Mouse (Mus musculus) hindbrain, embryonic 12.5 days (tissue): ENCODE measurements around the gene Wt1. TPM values are rescaled to one million over a fixed set of nuclear protein-coding genes. Genes with fewer than 3 reads are reported as not detected.

ENCODE experiments used
- ATAC-seq: fragments of 200-750 bp; cut with Nextera tagmentation; 2 replicates; pipeline ENCODE4 v1.8.0; 2017; ENCODE audit warnings: moderate TSS enrichment; ENCODE audit not compliant: low FRiP score
- H3K27ac ChIP-seq: fragments of 300-500 bp; sonication (generic); 2 replicates; pipeline ENCODE4 v1.5.1; 2016; ENCODE audit warnings: mild to moderate bottlenecking
- H3K27me3 ChIP-seq: fragments of 300-500 bp; sonication (generic); 2 replicates; pipeline ENCODE4 v1.6.1; 2016; ENCODE audit warnings: mild to moderate bottlenecking
- H3K36me3 ChIP-seq: fragments of 300-500 bp; sonication (generic); 2 replicates; pipeline ENCODE4 v1.6.1; 2016; ENCODE audit warnings: mild to moderate bottlenecking
- H3K4me1 ChIP-seq: fragments of 300-500 bp; sonication (generic); 2 replicates; pipeline ENCODE4 v1.6.1; 2016
- H3K4me2 ChIP-seq: fragments of 300-500 bp; sonication (generic); replicated peaks from 2 replicates; pipeline ENCODE4 v1.6.1; 2016; ENCODE audit warnings: mild to moderate bottlenecking
- H3K4me3 ChIP-seq: fragments of 300-500 bp; sonication (generic); 2 replicates; pipeline ENCODE4 v1.5.1; 2016; ENCODE audit warnings: mild to moderate bottlenecking
- H3K9ac ChIP-seq: fragments of 300-500 bp; sonication (generic); 2 replicates; pipeline ENCODE4 v1.6.1; 2016; ENCODE audit warnings: mild to moderate bottlenecking, moderate library complexity
- H3K9me3 ChIP-seq: fragments of 300-500 bp; sonication (generic); replicated peaks from 2 replicates; pipeline ENCODE4 v1.6.1; 2016; ENCODE audit warnings: mild to moderate bottlenecking
- WGBS: fragments of 180-500 bp; shearing (Covaris S2); methylation state at CpG from one replicate; pipeline ENCODE4 v1.1.7; 2016; 5-methylcytosine and 5-hydroxymethylcytosine counted together
- polyA plus RNA-seq: library from polyadenylated mRNA; unstranded; fragments of >200 nt; fragmentation: Nextera tagmentation; extraction: Ambion mirVana; gene quantifications from 2 replicates; pipeline ENCODE4 v1.2.1, GENCODE M21; 2016

The Wt1 gene
- polyA plus RNA-seq, 1 experiment from 2014 or later: 0.31 TPM

GRCm38 (mm10) chr2:105151544-105151943, 25.2 kb downstream of the Wt1 start:
- 87% methylated on average over 5 of the region's 5 CpGs for WGBS
- H3K4me1 ChIP-seq: no peaks in the 10 kb centered on the region
- H3K27ac ChIP-seq: no peak overlapping the region
- H3K4me3 ChIP-seq: no peak overlapping the region
- ATAC-seq: no peak
- H3K9ac ChIP-seq: no peak overlapping the region
- H3K27me3 ChIP-seq: no peaks in the 10 kb centered on the region
- H3K4me2 ChIP-seq: no peak overlapping the region
- no peaks in the 10 kb centered on the region for H3K9me3 ChIP-seq
- no peaks in the 10 kb centered on the region for H3K36me3 ChIP-seq

- WGBS: 82% methylated on average over 1 of the region's 1 CpGs
- H3K36me3 ChIP-seq: no peaks in the 10 kb centered on the region
- H3K4me3 ChIP-seq: no peak overlapping the region
- no peaks in the 10 kb centered on the region for H3K9me3 ChIP-seq
- no peaks in the 10 kb centered on the region for H3K4me1 ChIP-seq
- no peak overlapping the region for H3K9ac ChIP-seq
- H3K4me2 ChIP-seq: no peak overlapping the region
- no peaks in the 10 kb centered on the region for H3K27me3 ChIP-seq
- H3K27ac ChIP-seq: no peak overlapping the region
- no peak for ATAC-seq
These were observed 26.7 kb downstream of the Wt1 start for GRCm38 (mm10) chr2:105153046-105153445.

GRCm38 (mm10) chr2:105160949-105161348, 34.6 kb downstream of the Wt1 start:
- no peak overlapping the region for H3K9ac ChIP-seq
- no peak for ATAC-seq
- 86% methylated on average over 2 of the region's 2 CpGs for WGBS
- no peaks in the 10 kb centered on the region for H3K4me1 ChIP-seq
- no peak overlapping the region for H3K4me2 ChIP-seq
- no peak overlapping the region for H3K27ac ChIP-seq
- no peak overlapping the region for H3K4me3 ChIP-seq
- H3K36me3 ChIP-seq: no peaks in the 10 kb centered on the region
- no peaks in the 10 kb centered on the region for H3K9me3 ChIP-seq
- H3K27me3 ChIP-seq: no peaks in the 10 kb centered on the region

GRCm38 (mm10) chr2:105162763-105163162, 36.4 kb downstream of the Wt1 start:
- no peaks in the 10 kb centered on the region for H3K9me3 ChIP-seq
- H3K4me2 ChIP-seq: no peak overlapping the region
- no peak overlapping the region for H3K27ac ChIP-seq
- H3K36me3 ChIP-seq: no peaks in the 10 kb centered on the region
- H3K9ac ChIP-seq: no peak overlapping the region
- no peak for ATAC-seq
- H3K4me1 ChIP-seq: no peaks in the 10 kb centered on the region
- no peaks in the 10 kb centered on the region for H3K27me3 ChIP-seq
- no peak overlapping the region for H3K4me3 ChIP-seq
- 30% methylated on average over 4 of the region's 4 CpGs for WGBS

GRCm38 (mm10) chr2:105168137-105168536, 41.8 kb downstream of the Wt1 start:
- Histone ChIP-seq H3K4me3 (no peak overlapping the region), H3K27me3 (no peaks in the 10 kb centered on the region), H3K4me2 (no peak overlapping the region), H3K36me3 (no peaks in the 10 kb centered on the region), H3K4me1 (no peaks in the 10 kb centered on the region), H3K27ac (no peak overlapping the region), H3K9ac (no peak overlapping the region), H3K9me3 (no peaks in the 10 kb centered on the region)
- WGBS: 85% methylated on average over 3 of the region's 3 CpGs
- ATAC-seq: no peak

- Histone ChIP-seq H3K4me2 (no peak overlapping the region), H3K4me1 (no peaks in the 10 kb centered on the region), H3K4me3 (no peak overlapping the region), H3K36me3 (no peaks in the 10 kb centered on the region), H3K27me3 (no peaks in the 10 kb centered on the region), H3K27ac (no peak overlapping the region), H3K9me3 (peaks cover 7% of the 10 kb centered on the region; the same call in 1 of the 2 replicates), H3K9ac (no peak overlapping the region)
- 76% methylated on average over 2 of the region's 2 CpGs for WGBS
- no peak for ATAC-seq
These were observed 47.9 kb downstream of the Wt1 start for GRCm38 (mm10) chr2:105174254-105174653.

GRCm38 (mm10) chr2:105178871-105179270, 52.5 kb downstream of the Wt1 start:
- Histone ChIP-seq H3K4me3 (no peak overlapping the region), H3K36me3 (no peaks in the 10 kb centered on the region), H3K27me3 (no peaks in the 10 kb centered on the region), H3K9me3 (peaks cover 7% of the 10 kb centered on the region; the same call in 1 of the 2 replicates), H3K9ac (no peak overlapping the region), H3K27ac (no peak overlapping the region), H3K4me1 (no peaks in the 10 kb centered on the region), H3K4me2 (no peak overlapping the region)
- ATAC-seq: no peak
- 92% methylated on average over 12 of the region's 12 CpGs for WGBS

GRCm38 (mm10) chr2:105182501-105182900, 56.2 kb downstream of the Wt1 start:
- Histone ChIP-seq H3K27ac (no peak overlapping the region), H3K9me3 (no peaks in the 10 kb centered on the region), H3K9ac (no peak overlapping the region), H3K36me3 (no peaks in the 10 kb centered on the region), H3K4me3 (no peak overlapping the region), H3K27me3 (no peaks in the 10 kb centered on the region; the same call in 1 of the 2 replicates), H3K4me1 (no peaks in the 10 kb centered on the region), H3K4me2 (no peak overlapping the region)
- WGBS: 34% methylated on average over 6 of the region's 6 CpGs
- no peak for ATAC-seq

GRCm38 (mm10) chr2:105185140-105185539, 58.8 kb downstream of the Wt1 start:
- no peaks in the 10 kb centered on the region for H3K4me1 ChIP-seq

GRCm38 (mm10) chr2:105185768-105186529, 59.6 kb downstream of the Wt1 start:
- H3K9me3 ChIP-seq: no peaks in the 10 kb centered on the region
- no peaks in the 10 kb centered on the region for H3K36me3 ChIP-seq
- no peak overlapping the region for H3K4me2 ChIP-seq
- H3K9ac ChIP-seq: no peak overlapping the region
- no peaks in the 10 kb centered on the region; the same call in 1 of the 2 replicates for H3K27me3 ChIP-seq
- H3K4me3 ChIP-seq: no peak overlapping the region
- no peak for ATAC-seq
- no peak overlapping the region for H3K27ac ChIP-seq
- H3K4me1 ChIP-seq: no peaks in the 10 kb centered on the region
- WGBS: 83% methylated on average over 13 of the region's 13 CpGs

More at GRCm38 (mm10) chr2:105185140-105185539, 58.8 kb downstream of the Wt1 start:
- no peaks in the 10 kb centered on the region for H3K9me3 ChIP-seq
- no peaks in the 10 kb centered on the region for H3K36me3 ChIP-seq
- H3K27me3 ChIP-seq: no peaks in the 10 kb centered on the region; the same call in 1 of the 2 replicates
- 95% methylated on average over 3 of the region's 3 CpGs for WGBS
- no peak for ATAC-seq
- H3K4me3 ChIP-seq: no peak overlapping the region
- no peak overlapping the region for H3K27ac ChIP-seq
- no peak overlapping the region for H3K9ac ChIP-seq
- no peak overlapping the region for H3K4me2 ChIP-seq

GRCm38 (mm10) chr2:105186591-105186990, 60.3 kb downstream of the Wt1 start:
- no peaks in the 10 kb centered on the region for H3K36me3 ChIP-seq
- H3K27ac ChIP-seq: no peak overlapping the region
- H3K9ac ChIP-seq: no peak overlapping the region
- ATAC-seq: no peak
- no peak overlapping the region for H3K4me2 ChIP-seq
- no peaks in the 10 kb centered on the region for H3K9me3 ChIP-seq
- H3K4me3 ChIP-seq: no peak overlapping the region
- H3K27me3 ChIP-seq: no peaks in the 10 kb centered on the region; the same call in 1 of the 2 replicates
- WGBS: 83% methylated on average over 5 of the region's 5 CpGs
- H3K4me1 ChIP-seq: no peaks in the 10 kb centered on the region

- no peak for ATAC-seq
- Histone ChIP-seq H3K4me2 (no peak overlapping the region), H3K27me3 (no peaks in the 10 kb centered on the region; the same call in 1 of the 2 replicates), H3K9me3 (no peaks in the 10 kb centered on the region), H3K4me1 (no peaks in the 10 kb centered on the region), H3K4me3 (no peak overlapping the region), H3K27ac (no peak overlapping the region), H3K9ac (no peak overlapping the region), H3K36me3 (no peaks in the 10 kb centered on the region)
- 76% methylated on average over 10 of the region's 10 CpGs for WGBS
These were observed 61.9 kb downstream of the Wt1 start for GRCm38 (mm10) chr2:105188182-105188581.

GRCm38 (mm10) chr2:105189352-105189751, 63.0 kb downstream of the Wt1 start:
- WGBS: 34% methylated on average over 5 of the region's 5 CpGs
- no peak overlapping the region for H3K9ac ChIP-seq
- H3K27me3 ChIP-seq: no peaks in the 10 kb centered on the region; the same call in 1 of the 2 replicates
- H3K4me3 ChIP-seq: no peak overlapping the region
- H3K27ac ChIP-seq: no peak overlapping the region
- no peaks in the 10 kb centered on the region for H3K4me1 ChIP-seq
- H3K36me3 ChIP-seq: no peaks in the 10 kb centered on the region
- H3K9me3 ChIP-seq: no peaks in the 10 kb centered on the region
- H3K4me2 ChIP-seq: no peak overlapping the region
- no peak for ATAC-seq
